Mouse (Mus musculus) thymus, postnatal 25 days (tissue): ENCODE data around the gene Susd5.
"Not testable (repeated sequence)": the region's sequence is repeated elsewhere in the genome, so short reads cannot be mapped to it uniquely, and the experiment has no call there.

Source experiments
- DNase-seq: peaks from one replicate; pipeline ENCODE4 v3.0.0; 2022

Gene Susd5

DNA sequence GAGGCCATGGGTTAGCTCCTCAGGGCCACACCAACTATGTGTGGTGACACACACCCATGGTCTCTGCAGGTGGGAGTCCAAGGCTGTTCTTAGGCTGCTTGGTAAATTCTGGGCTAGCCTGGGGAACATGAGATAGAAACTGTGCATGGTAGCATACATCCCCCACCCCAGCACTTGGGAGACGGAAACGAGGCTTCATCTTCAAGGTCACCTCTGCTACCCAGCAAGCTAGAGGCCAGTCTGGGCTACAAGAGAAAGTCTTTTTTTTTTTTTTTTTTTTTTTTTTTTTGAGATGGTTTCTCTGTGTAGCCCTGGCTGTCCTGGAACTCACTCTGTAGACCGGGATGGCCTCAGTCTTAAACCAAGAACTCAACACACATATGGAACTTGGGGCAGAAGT, 29.5 kb downstream of the Susd5 start:
- DNase-seq = no peak

DNA sequence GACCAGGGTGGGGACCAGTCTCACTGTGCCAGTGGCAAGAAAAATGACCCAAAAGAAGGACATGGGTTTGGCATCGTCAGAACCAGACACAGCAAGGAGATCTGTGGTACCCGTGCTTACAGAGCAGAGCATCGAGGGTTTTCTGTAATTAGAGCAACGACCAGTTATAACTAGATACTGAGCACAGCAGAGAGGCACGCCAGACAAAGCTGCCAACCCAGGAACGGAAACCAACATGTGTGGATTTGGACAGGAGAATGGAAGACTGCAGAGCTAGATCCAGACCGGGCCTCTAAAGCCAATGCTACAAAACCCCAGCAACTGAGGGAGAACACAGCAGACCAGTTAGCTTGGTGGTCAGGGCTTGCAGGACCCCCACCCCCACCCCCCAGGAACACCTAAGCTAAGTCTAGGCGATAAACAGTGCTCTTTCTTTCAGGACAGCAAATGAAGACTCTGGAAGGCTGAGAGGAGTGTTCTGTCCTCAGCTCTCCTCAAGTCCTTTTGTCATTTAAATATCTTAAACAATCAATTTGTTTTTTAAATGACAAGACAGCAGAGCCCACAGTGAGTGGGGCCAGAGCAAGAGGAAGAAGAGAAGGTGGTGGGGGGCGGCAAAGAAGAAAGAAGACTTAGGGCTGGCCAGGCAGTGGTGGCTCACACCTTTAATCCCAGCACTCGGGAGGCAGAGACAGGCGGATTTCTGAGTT, 30.3 kb downstream of the Susd5 start:
- no peak for DNase-seq

DNA sequence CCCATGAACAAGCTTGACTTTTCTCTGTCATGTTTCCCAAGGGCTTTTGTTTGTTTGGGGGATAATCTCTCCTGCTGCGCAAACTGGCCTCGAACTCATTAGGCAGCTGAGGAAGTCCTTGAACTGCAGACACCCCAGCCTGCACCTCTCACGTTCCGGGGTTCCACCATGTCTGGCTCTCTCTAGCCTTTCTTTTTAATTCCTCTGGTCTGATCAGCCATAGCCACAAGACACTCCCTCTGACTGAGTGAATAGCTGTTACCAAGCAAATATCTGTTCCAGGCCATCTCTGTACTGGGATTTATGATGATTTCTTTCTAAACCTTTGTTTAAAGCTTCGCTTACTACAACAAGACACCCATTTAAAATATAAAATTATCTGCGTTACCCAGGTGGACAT, 31.9 kb downstream of the Susd5 start:
- not testable (repeated sequence) for DNase-seq

DNA sequence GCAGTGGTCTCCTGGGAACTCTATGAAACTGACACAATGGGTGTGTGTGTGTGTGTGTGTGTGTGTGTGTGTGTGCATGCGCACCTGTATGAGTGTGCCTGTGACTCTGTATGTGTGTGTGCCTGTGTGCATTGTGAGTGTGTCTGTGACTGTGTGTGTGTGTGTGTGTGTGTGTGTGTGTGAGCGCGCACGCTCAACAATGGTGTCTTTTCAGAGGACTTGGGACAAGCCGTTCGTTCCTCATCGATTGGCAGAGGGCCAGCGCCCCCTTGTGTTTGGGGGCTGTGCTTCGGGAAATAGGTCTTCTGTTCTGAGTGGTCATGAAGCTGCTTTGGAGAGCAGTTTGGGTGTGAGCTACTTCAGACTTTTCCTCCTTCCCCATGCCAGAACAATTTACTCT, 35.2 kb downstream of the Susd5 start:
- peak; percentile 14 for DNase-seq

DNA sequence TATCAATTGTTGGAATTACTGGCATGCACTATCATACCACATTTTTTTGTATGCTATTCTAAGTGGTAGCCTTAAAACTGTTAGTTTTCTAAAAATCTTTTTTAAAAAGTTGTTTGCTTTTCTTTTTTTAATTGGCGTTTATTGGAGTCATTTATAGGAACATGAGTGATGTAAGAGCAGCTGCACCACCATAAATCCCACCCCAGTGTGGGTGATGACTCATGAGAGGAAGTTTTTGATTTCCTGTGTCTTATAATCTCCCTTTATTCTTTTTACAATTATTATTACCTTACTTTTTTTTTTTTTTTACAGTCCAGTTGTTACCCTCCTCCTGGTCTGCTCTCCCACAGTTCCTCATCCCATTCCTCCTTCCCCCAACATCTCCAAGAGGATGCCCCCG, 37.9 kb downstream of the Susd5 start:
- no peak for DNase-seq

DNA sequence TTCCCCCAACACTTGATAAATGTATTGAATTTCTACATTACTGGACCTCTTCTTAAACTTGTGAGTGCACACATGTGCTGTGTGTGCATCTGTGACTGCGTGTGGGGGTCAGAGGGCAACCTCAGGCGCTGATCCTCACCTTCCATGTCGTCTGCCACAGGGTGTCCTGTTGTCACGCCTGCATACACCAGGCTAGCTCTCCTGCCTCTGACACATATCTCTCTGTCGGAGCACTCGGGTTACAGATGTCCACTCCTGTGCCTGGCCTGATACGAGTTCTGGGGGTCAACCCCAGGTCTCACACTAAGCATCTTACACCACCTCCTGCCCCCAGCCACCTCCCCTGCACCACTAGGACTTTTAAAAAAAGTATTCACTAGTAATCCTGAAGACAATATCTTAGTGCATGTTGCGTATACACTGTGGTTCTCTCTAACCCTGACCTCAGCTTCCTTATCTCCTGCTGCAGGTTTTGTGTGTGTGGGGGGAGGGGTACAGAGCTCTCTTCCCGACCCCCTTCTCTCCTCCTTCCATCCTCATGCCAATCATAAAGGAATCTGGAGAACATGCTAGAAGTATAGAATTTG, 41.9 kb downstream of the Susd5 start:
- DNase-seq = no peak

DNA sequence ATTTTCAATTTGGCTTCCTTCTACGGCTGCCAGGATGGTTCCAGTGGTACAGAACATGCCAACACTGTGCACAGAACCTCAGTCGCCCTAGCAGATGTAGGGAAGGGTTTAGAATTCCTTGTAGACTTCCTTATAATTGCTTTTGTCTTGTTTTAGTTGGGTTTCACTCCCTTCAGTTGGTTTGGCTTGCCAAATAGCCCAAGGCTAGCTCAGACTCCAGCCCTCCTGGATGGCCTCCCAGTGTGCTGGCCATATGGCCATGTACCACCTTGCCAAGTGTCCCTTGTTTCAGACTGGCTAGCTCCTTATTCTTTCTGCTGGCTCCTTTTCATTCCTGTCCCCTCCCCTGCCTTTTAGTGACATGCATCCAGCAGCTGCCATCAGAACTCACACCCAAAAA, 53.3 kb downstream of the Susd5 start:
- no peak for DNase-seq

DNA sequence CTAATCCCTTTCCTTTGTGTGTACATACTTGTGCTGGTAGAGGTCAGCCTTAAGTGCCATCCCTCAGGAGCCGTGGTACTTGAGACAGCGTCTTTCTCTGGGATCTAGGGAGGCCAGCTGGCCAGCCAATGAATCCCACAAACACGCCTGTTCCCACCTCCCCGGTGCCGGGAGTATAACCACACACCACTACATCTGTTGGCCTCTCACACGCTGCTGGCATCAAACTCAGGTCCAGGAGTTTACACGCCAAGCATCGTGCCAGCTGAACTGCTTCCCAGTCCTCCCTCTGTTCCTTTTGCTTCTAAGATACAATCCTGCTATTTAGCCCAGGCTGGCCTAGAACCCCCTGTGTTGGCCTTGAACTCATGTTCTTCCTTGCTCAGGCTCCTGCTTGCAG, 54.2 kb downstream of the Susd5 start:
- DNase-seq = no peak

DNA sequence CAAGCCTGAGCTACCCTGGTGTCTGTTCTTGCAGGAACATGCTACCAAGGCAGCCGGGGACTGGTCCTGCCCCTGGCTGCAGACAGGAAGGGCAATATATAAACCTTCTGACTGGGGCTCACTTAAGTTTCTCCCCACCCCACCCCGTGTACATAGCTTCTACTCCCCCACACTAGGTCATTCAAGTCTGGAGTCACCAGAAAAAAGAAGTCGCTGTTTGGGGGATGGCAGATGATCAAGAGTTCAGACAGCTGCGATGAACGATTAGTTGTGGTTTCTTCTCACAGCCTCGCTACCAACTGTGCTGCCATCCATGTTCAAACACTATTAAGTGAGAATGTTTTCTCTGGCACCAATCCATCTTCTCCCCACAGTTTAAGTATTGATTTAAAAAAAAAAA, 55.3 kb downstream of the Susd5 start:
- DNase-seq = no peak

DNA sequence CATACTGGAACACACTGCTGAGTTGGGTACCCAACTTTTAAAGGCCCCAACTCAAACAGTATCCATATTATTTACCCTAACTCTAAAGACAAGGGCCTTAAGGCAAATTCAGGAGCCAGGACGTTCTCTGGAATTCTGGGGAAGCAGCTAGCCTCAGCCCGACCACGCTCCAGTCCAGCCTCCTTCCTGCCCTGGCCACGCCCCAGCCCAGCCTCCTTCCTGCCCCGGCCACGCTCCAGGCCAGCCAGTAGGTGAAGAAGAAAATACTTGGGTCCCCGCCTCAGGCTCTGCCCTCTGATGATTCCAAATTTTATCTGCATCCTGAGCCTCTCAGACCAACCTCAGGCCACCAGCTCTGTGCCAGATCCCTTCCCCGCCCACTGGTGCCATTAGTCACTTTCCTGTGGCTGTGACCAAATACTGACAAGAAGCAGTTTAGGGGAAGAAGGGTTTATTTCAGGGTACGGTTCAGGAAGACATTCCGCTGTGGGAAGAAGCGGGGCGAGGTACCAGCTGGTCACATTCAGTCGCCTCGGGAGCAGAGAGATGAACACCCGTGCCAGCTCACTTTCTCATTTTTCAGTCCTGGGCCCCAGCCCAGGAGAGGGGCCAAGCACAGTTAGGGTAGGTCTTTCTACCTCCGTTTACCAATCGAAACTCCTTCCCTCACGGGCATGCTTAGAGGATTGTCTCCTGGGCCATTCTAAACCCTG, 57.1 kb downstream of the Susd5 start:
- no peak for DNase-seq

DNA sequence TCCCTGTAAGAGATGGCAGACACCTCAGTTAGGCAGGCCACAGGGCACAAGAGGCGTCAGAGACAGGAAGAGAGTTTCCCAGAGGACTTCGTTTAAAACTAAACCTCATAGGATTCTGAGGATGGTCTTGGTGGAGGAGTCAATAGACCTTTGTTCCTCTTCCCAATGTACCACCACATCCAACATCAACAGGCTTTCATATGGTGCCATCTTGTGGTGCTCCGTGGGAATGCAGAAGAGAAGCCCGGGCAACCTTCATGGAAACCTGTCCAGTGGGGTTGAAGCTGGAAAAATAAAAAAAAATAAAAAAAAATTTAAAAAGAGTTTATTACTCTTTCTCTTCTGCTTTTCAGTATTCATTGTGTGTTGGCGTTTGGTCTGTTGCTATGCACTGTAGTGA, 59.7 kb downstream of the Susd5 start:
- peak; percentile 37 for DNase-seq

DNA sequence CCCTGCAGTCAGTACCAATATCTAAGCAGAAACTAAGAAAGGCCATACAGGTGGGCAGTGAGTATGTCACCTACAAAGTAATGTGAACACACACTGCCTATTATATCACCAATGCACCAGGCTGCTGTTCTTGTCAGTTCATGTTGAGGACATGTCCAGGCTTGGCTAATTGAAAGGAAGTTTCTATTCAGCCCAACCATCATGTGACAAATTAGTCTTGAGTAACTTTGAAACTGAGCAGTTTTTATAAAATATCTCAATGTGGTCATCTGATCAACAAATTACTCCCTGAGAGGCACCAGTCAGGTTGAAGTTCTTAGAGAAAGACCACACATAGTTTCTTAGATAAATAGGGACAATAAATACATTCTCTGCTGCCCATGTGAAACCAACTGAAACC, 65.9 kb downstream of the Susd5 start:
- DNase-seq = not testable (repeated sequence)

DNA sequence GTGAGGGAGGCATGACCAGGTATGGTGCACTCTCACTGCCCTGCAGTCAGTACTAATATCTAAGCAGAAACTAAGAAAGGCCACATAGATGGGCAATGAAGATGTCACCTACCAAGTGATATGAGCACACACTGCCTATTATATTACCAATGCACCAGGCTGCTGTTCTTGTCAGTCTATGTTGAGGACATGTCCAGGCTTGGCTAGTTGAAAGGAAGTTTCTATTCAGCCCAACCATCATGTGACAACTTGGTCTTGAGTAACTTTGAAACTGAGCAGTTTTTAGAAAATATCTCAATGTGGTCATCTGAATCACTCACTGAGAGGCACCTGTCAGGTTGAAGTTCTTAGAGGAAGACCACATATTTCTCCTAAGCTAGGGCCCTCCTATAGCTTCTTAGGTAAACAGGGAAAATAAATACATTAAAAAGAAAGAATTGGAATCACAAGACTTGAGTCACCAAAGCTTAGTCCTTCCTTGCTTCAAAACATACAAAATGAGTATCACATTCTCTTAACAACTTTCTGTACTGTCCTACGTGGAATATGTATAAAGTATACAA, 72.4 kb downstream of the Susd5 start:
- not testable (repeated sequence) for DNase-seq
